Mouse (Mus musculus): Measurements from ENCODE around the gene Col2a1. TPM values are rescaled to one million over a fixed set of nuclear protein-coding genes. Genes with fewer than 3 reads are reported as not detected.

Col2a1 gene
- 128 and 143 TPM in 2 replicates for polyA plus RNA-seq (2014; fragmentation: Nextera tagmentation; extraction: Ambion mirVana)

DNA sequence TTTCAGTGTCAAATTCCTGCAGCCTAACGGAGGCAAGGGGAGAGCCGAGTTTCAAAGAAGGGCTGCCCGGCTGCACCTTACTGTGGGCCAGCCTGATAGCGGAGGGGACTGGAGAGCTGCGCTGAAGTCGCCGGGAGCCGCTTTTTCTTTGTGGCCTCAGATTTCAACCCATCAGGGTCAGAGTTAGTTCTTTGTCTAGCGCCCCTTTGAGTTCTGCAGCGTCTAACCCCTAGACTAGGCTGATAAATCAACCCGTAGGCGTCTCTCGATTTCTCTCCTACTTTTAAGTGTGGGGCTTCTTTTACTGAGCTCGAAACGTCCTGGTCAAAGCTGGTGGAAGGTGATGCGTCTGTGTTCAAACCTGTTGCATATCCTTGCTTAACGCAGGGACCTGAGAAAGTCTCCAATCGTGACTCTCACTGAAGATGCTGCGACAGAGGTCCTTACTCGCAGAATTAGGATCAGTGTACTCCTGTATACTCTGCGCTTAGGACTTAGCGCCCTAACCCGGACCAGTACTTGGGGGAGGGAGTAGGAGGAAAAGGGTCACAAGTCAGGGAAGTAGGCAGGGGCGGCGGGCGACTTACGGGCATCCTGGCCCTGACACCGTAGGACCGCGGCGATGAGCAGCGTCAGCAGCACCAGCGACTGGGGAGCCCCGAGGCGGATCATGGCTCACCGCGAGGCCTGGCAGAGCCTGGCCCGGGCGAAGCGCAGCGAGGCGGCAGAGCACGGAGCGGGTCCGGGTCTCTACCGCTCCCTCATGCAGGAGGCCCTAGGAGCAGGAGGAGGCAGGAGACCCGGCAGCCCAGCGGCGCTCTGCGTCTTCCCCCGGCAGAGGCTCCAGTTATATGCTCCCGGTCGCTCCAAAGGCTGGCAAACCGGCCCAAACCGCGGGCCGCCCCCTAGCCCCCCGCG, at the start of gene Col2a1:
Col2a1 (minus strand) TSS at position 874 of the 918 bp plus-strand sequence.
- peaks cover 29% of the 10 kb centered on the region for H3K4me1 ChIP-seq (replicated peaks; ENCODE audit: control insufficient read depth, insufficient read depth, low read length)
- peaks cover 2% of the 10 kb centered on the region; the same call in 1 of the 2 replicates for H3K27me3 ChIP-seq (ENCODE audit: control insufficient read depth, insufficient read depth, low read length)
- H3K9me3 ChIP-seq (ENCODE audit: control insufficient read depth, low read length) = no peaks in the 10 kb centered on the region
- H3K36me3 ChIP-seq (ENCODE audit: control insufficient read depth, insufficient read depth, low read length) = no peaks in the 10 kb centered on the region; the same call in 1 of the 2 replicates
- H3K27ac ChIP-seq (ENCODE audit: low read depth, low read length) = peak within 1 kb of the TSS; percentile 93
- H3K4me2 ChIP-seq (ENCODE audit: low read depth, low read length, severe bottlenecking) = peak within 1 kb of the TSS; percentile 89
- peak within 1 kb of the TSS; percentile 61 for H3K4me3 ChIP-seq (ENCODE audit: low read depth, low read length)
- ATAC-seq (replicated peaks; ENCODE audit: low FRiP score) (peak; percentile 73), DNase-seq (ENCODE audit: low spot score) (peak; percentile 92)
- H3K9ac ChIP-seq (ENCODE audit: low read length) = peak within 1 kb of the TSS; percentile 82
- under 1% methylated on average over 58 of the region's 59 CpGs for WGBS

DNA sequence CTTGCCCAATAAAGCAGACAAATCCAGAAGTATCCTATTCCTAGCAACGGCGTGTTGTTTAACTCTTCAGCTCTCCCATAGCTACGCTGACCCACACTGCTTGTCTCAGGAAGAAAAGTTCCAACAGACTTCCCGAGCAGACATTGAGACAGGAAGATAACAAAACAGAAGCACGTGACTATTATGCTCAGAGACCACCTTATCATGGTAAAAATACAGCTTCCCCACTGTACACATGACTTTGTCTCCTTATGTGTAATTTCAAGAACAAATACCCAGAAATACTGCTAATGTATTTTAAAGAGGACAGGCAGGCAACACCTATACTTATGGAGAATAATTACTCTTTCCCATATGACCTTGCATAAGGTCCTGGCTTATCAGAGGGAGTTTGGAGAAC, 47.2 kb upstream of the Col2a1 start:
- DNase-seq (ENCODE audit: low spot score) (no peak), ATAC-seq (replicated peaks; ENCODE audit: low FRiP score) (no peak)
- no peak overlapping the region for H3K27ac ChIP-seq (ENCODE audit: low read depth, low read length)
- no peak overlapping the region for H3K4me2 ChIP-seq (ENCODE audit: low read depth, low read length, severe bottlenecking)
- H3K4me1 ChIP-seq (replicated peaks; ENCODE audit: control insufficient read depth, insufficient read depth, low read length) = 0 out of 2 replicates have a peak, but pooled peaks cover 2% of the 10 kb centered on the region
- H3K36me3 ChIP-seq (ENCODE audit: control insufficient read depth, insufficient read depth, low read length) = peaks cover 9% of the 10 kb centered on the region
- H3K27me3 ChIP-seq (ENCODE audit: control insufficient read depth, insufficient read depth, low read length) = no peaks in the 10 kb centered on the region
- no peak overlapping the region for H3K9ac ChIP-seq (ENCODE audit: low read length)
- H3K4me3 ChIP-seq (ENCODE audit: low read depth, low read length) = no peak overlapping the region
- no peaks in the 10 kb centered on the region for H3K9me3 ChIP-seq (ENCODE audit: control insufficient read depth, low read length)
- WGBS = 92% methylated on average over 5 of the region's 5 CpGs

DNA sequence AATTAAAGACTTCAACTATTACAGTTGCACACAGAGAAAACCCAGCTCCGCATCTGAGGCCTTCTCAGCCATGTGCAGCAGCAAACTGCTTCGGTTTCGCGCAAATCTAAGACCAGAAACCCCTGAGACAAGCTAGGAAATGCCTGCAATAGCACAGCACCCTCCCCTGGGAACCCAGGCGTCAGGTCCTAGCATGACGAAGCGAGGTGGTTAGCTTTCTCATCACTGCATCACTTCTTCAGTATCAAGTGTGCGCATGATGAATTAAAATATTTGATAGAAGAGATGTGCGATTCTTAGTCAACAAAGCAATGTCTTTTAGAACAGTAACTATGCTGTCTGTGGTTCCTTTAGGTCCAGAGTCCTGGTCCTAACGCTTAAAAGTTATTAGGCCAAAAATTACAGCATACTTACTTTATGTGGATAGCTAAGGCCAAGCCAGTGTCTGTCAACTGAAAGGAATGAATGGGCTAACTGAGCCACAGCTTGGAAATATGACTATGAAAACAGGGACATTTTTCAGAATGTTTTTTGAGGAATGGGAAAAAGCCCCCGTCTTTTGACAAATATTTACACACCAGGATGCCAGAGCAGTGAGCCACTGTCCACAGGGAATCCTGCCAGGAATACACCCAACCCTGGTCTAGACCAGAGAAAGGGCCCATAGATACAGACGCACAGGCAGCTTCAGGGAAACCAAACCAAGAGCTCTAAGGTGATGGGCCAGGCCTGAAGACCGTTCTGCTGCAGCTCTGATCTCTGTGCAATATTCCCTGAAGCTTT, 44.6 kb upstream of the Col2a1 start:
- H3K9me3 ChIP-seq (ENCODE audit: control insufficient read depth, low read length) = no peaks in the 10 kb centered on the region
- H3K36me3 ChIP-seq (ENCODE audit: control insufficient read depth, insufficient read depth, low read length) = peaks cover 25% of the 10 kb centered on the region
- no peak for DNase-seq (ENCODE audit: low spot score)
- no peak for ATAC-seq (replicated peaks; ENCODE audit: low FRiP score)
- H3K4me2 ChIP-seq (ENCODE audit: low read depth, low read length, severe bottlenecking) = no peak overlapping the region
- WGBS = 90% methylated on average over 13 of the region's 13 CpGs
- no peaks in the 10 kb centered on the region for H3K4me1 ChIP-seq (replicated peaks; ENCODE audit: control insufficient read depth, insufficient read depth, low read length)
- H3K27ac ChIP-seq (ENCODE audit: low read depth, low read length) = no peak overlapping the region
- H3K4me3 ChIP-seq (ENCODE audit: low read depth, low read length) = no peak overlapping the region
- no peak overlapping the region for H3K9ac ChIP-seq (ENCODE audit: low read length)
- no peaks in the 10 kb centered on the region for H3K27me3 ChIP-seq (ENCODE audit: control insufficient read depth, insufficient read depth, low read length)

DNA sequence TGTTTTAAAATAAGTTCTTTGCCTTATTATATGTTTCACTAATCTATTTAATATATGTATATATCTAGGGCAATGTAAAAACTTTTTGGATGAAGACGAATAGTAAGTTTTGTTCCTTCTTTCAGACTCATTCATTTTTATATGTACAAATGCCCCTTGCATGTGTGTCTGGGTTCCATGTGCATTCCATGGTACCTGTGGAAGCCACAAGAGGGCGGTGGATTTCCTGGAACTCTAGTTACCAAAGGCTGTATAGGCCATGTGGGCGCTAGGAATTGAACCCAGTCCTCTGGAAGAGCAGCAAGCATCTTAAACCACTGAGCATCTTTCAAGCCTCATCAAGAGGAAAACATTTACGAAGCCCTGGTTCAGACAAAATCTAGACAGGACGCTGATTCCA, 39.9 kb upstream of the Col2a1 start:
- no peak for ATAC-seq (replicated peaks; ENCODE audit: low FRiP score)
- Histone ChIP-seq H3K4me2 (ENCODE audit: low read depth, low read length, severe bottlenecking) (no peak overlapping the region), H3K36me3 (ENCODE audit: control insufficient read depth, insufficient read depth, low read length) (peaks cover 25% of the 10 kb centered on the region), H3K4me1 (replicated peaks; ENCODE audit: control insufficient read depth, insufficient read depth, low read length) (no peaks in the 10 kb centered on the region), H3K27me3 (ENCODE audit: control insufficient read depth, insufficient read depth, low read length) (no peaks in the 10 kb centered on the region), H3K4me3 (ENCODE audit: low read depth, low read length) (no peak overlapping the region), H3K9ac (ENCODE audit: low read length) (no peak overlapping the region), H3K9me3 (ENCODE audit: control insufficient read depth, low read length) (no peaks in the 10 kb centered on the region), H3K27ac (ENCODE audit: low read depth, low read length) (no peak overlapping the region)
- 93% methylated on average over 5 of the region's 5 CpGs for WGBS
- no peak for DNase-seq (ENCODE audit: low spot score)

DNA sequence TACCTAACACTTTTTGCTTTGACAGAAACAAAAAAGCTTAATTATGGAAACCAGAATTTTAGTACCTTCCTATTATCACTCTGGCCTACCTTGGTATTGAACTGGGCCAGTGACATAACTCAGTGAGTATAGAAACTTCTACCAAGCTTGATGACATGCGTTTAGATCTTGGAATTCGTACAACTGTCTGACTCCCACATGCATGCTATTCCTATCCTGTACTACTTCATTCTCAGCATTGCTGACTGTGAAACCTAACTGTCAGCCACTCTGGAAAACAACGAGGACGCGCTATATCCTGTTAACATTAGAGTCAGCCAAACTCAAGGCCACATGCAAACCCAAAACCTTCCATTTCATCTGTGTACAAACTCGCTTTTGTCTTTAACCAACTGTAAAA, 39.5 kb upstream of the Col2a1 start:
- Histone ChIP-seq H3K4me1 (replicated peaks; ENCODE audit: control insufficient read depth, insufficient read depth, low read length) (no peaks in the 10 kb centered on the region), H3K36me3 (ENCODE audit: control insufficient read depth, insufficient read depth, low read length) (peaks cover 25% of the 10 kb centered on the region), H3K4me3 (ENCODE audit: low read depth, low read length) (no peak overlapping the region), H3K27me3 (ENCODE audit: control insufficient read depth, insufficient read depth, low read length) (no peaks in the 10 kb centered on the region), H3K9me3 (ENCODE audit: control insufficient read depth, low read length) (no peaks in the 10 kb centered on the region), H3K9ac (ENCODE audit: low read length) (no peak overlapping the region), H3K27ac (ENCODE audit: low read depth, low read length) (no peak overlapping the region), H3K4me2 (ENCODE audit: low read depth, low read length, severe bottlenecking) (no peak overlapping the region)
- ATAC-seq (replicated peaks; ENCODE audit: low FRiP score) (no peak), DNase-seq (ENCODE audit: low spot score) (no peak)
- WGBS = 94% methylated on average over 6 of the region's 6 CpGs

DNA sequence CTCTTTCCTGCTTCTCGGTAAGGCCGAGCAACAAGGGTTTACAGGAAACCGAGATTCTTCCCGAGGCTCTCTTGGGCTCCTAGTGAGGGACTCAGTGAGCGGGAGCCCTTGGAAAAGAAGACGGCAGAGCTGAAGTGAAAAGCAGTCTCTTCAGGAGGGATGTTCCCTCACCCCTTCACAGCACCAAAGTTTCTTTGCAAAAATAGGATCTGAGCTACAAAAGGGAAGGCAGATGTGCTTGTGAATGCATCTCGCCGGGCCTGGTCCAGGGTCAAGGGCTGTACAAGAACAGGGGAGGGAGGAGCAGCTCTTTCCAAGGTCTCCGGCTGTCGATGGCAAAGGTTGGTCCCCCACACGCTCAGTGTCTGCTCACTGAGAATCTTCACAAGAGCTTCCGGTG, 38.0 kb upstream of the Col2a1 start:
- H3K27ac ChIP-seq (ENCODE audit: low read depth, low read length) = no peak overlapping the region
- 91% methylated on average over 12 of the region's 12 CpGs for WGBS
- no peak overlapping the region for H3K4me2 ChIP-seq (ENCODE audit: low read depth, low read length, severe bottlenecking)
- H3K4me1 ChIP-seq (replicated peaks; ENCODE audit: control insufficient read depth, insufficient read depth, low read length) = no peaks in the 10 kb centered on the region
- H3K4me3 ChIP-seq (ENCODE audit: low read depth, low read length) = no peak overlapping the region
- H3K9ac ChIP-seq (ENCODE audit: low read length) = no peak overlapping the region
- no peaks in the 10 kb centered on the region for H3K9me3 ChIP-seq (ENCODE audit: control insufficient read depth, low read length)
- no peaks in the 10 kb centered on the region for H3K27me3 ChIP-seq (ENCODE audit: control insufficient read depth, insufficient read depth, low read length)
- ATAC-seq (replicated peaks; ENCODE audit: low FRiP score) = no peak
- H3K36me3 ChIP-seq (ENCODE audit: control insufficient read depth, insufficient read depth, low read length) = peaks cover 22% of the 10 kb centered on the region
- no peak for DNase-seq (ENCODE audit: low spot score)

DNA sequence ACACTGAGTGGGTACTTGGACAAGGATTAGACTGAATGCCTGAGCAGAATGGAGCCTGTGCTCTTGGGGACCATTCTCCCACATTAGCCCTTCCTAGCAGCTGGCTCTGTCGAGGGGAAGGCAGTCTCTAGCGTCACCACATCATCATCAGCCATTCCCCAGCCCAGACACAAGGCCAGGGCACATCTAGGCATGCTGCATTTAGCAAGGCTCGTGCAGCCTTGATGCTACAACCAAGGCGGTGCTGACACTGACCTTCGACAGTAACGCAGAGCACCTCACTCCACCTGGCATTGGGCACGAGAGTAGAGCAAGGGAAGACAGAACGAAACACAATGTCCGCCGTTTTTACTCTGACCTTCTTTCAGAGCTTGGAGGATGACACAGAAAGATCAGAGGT, 35.2 kb upstream of the Col2a1 start:
- H3K36me3 ChIP-seq (ENCODE audit: control insufficient read depth, insufficient read depth, low read length) = peaks cover 3% of the 10 kb centered on the region
- no peak overlapping the region for H3K27ac ChIP-seq (ENCODE audit: low read depth, low read length)
- H3K9me3 ChIP-seq (ENCODE audit: control insufficient read depth, low read length) = no peaks in the 10 kb centered on the region
- no peaks in the 10 kb centered on the region for H3K27me3 ChIP-seq (ENCODE audit: control insufficient read depth, insufficient read depth, low read length)
- H3K4me3 ChIP-seq (ENCODE audit: low read depth, low read length) = no peak overlapping the region
- ATAC-seq (replicated peaks; ENCODE audit: low FRiP score) = no peak
- H3K9ac ChIP-seq (ENCODE audit: low read length) = no peak overlapping the region
- H3K4me2 ChIP-seq (ENCODE audit: low read depth, low read length, severe bottlenecking) = no peak overlapping the region
- WGBS = 92% methylated on average over 10 of the region's 10 CpGs
- peaks cover 10% of the 10 kb centered on the region; the same call in 1 of the 2 replicates for H3K4me1 ChIP-seq (replicated peaks; ENCODE audit: control insufficient read depth, insufficient read depth, low read length)
- DNase-seq (ENCODE audit: low spot score) = no peak

DNA sequence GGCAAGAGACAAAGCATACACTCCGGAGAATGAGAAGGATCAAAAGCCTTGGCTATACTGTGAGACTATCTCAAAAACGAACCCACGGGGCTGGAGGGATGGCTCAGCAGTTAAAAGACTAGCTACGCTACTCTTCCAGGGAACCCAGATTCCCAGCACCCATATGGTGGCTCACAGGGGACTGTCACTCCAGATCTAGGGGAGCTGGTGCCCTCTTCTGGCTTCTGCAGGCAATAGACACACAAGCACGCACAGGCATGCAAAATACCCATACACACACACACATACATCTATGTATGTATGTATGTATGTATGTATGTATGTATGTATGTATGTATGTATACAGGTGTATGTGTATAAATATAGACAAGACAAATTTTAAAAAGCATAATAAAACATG, 32.1 kb upstream of the Col2a1 start:
- over 99% methylated on average over 5 of the region's 5 CpGs for WGBS
- ATAC-seq (replicated peaks; ENCODE audit: low FRiP score) = no peak

More for the DNA sequence above, 32.1 kb upstream of the Col2a1 start:
- no peaks in the 10 kb centered on the region for H3K9me3 ChIP-seq (ENCODE audit: control insufficient read depth, low read length)
- H3K4me1 ChIP-seq (replicated peaks; ENCODE audit: control insufficient read depth, insufficient read depth, low read length) = peaks cover 10% of the 10 kb centered on the region; the same call in 1 of the 2 replicates
- no peaks in the 10 kb centered on the region; the same call in 1 of the 2 replicates for H3K36me3 ChIP-seq (ENCODE audit: control insufficient read depth, insufficient read depth, low read length)
- no peak for DNase-seq (ENCODE audit: low spot score)
- H3K27ac ChIP-seq (ENCODE audit: low read depth, low read length) = no peak overlapping the region
- no peak overlapping the region for H3K4me3 ChIP-seq (ENCODE audit: low read depth, low read length)
- no peak overlapping the region for H3K4me2 ChIP-seq (ENCODE audit: low read depth, low read length, severe bottlenecking)
- no peaks in the 10 kb centered on the region for H3K27me3 ChIP-seq (ENCODE audit: control insufficient read depth, insufficient read depth, low read length)
- no peak overlapping the region for H3K9ac ChIP-seq (ENCODE audit: low read length)
